Mouse (Mus musculus) gastrocnemius, postnatal 4 days (tissue): ENCODE measurements around the gene Esr1. TPM values are rescaled to one million over a fixed set of nuclear protein-coding genes. Genes with fewer than 3 reads are reported as not detected.
"Not testable (repeated sequence)": the region's sequence is repeated elsewhere in the genome, so short reads cannot be mapped to it uniquely, and the experiment has no call there.

Experiments used
- DNase-seq, 2 experiments: peaks; one replicate each; pipeline ENCODE4 v3.0.0; 2021 to 2022; ENCODE audit warnings: low spot score in 2 of 2, mixed read lengths in 2 of 2
- total RNA-seq, 2 experiments: library from RNA; stranded (reverse); gene quantifications; 2 replicates each; pipeline ENCODE4 v1.2.3; 2021

Gene Esr1
- total RNA-seq, 2 experiments from 2014 or later: 25.3 to 32.6 TPM

- not testable (repeated sequence) for DNase-seq
These were observed 8.0 kb downstream of the Esr1 start for GRCm38 (mm10) chr10:4619426-4619825.

DNA sequence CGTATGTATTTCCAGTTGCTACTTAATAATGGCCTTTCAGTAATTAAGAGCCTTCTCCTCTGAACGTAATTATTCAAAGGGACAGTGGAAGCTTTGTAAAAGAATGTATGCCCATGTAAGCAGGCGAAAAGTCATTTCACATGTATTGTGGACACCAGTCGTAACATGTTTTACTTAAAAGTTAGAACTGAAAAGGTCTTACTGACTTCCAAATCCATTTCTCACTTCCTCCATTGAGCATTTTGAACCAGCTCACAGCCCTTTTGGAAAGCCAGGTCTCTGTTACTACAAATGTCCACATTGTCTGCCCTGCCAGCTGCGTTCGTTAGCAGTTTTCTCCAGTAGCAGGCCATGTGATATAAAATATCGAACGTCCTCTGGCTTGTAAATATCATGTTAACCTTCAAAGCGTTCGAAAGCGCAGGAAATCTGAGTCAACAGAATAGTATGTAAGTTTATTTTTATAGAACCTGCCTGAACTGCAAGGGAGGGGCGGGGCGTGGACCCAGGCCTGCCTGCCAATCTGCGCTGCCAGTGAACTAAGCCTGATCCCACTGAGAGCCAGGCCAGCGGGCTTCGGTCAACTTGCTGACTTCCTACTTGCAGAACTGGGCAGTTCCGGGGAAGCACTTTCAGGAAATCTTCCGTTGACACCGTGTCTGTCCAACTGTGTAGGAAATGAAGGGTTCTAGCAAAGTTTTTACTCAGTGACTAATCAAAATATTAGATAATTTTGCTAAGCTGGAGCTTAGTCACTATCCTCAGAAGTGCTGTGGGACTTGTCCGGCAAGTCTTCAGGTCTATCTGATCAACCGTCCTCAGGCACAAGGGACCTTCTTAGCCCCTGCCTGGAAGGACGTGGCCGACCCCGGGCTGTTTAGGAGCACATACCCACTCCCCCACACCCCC, 9.5 kb downstream of the Esr1 start:
- DNase-seq: peak; percentile 46 to 66

DNA sequence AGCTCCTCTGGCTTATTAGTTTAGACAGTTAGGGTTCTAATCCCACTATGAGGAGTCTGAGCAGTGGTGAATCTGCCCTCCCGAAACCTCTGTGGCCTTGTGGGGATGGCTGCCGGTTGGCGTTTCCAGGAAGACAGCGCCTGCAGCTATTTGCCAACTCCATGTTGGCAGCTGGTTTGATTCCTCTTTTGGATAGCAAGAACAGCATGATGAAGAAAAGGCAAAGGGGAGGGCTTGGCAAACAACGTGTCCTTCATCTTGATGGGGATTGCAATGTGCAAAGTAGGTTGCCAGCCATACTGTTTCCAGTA, 10.1 kb downstream of the Esr1 start:
- DNase-seq: no peak

DNA sequence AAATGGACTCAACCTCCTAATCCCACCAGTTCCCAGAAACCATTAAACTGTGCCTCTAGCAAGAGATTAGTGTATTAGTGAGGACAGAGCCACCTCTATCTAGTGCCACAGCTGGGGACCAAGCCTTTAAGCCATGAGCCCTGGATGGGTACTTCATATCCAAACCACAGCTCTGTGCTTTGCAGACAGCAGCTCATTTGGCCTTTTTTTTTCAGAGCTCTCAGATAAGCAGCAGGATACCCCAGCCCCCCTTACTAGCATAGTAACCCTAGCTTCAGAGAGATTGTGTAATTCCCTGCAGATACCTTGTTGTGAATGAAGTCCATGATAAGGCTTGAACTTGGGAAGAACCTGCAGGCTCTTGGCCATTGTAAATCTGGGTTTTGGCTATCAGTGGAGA, 11.9 kb downstream of the Esr1 start:
- DNase-seq: no peak

DNA sequence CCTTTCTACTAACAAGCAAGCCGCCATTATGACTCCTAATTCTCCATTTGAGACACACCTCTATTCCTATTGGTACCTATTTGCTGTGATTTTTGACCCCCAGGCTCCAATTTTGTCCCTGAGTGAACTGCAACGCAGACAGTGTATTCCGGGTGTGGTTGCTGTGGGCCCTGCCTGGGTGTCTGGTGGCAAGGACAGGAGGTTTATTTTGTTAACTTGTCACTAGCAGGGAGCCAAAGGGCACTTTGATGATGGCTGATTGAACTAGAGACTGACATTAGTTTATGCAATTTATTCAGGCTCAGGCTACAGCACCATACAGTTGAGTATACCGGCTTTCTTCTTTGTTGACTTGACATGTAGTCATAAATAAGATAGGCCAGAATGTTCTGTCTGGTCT, 13.2 kb downstream of the Esr1 start:
- DNase-seq: no peak

DNA sequence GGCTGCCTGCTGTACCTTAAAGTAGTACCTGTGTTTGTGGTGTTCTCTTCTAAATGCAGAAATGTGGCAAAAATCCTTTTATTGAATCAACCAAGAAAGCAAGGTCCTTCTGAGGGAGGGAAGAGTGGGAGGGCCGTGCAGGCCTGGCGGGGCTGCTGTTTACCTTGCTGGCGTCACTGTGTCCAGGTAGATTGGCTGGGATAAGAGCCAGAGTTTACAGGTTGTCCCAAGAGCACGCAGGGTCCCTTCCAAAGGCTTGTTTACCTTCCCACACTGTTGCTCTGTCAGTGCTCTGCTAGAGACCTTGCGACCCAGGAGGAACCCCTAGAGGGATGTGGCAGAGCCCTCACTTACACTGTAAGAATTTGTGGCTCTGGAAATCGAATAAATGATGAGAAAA, 13.9 kb downstream of the Esr1 start:
- DNase-seq: no peak

GRCm38 (mm10) chr10:4626432-4626831, 15.0 kb downstream of the Esr1 start:
- DNase-seq: no peak

GRCm38 (mm10) chr10:4626996-4627395, 15.6 kb downstream of the Esr1 start:
- DNase-seq: no peak

GRCm38 (mm10) chr10:4627415-4627814, 16.0 kb downstream of the Esr1 start:
- DNase-seq: no peak

GRCm38 (mm10) chr10:4629314-4629713, 17.9 kb downstream of the Esr1 start:
- no peak for DNase-seq

DNA sequence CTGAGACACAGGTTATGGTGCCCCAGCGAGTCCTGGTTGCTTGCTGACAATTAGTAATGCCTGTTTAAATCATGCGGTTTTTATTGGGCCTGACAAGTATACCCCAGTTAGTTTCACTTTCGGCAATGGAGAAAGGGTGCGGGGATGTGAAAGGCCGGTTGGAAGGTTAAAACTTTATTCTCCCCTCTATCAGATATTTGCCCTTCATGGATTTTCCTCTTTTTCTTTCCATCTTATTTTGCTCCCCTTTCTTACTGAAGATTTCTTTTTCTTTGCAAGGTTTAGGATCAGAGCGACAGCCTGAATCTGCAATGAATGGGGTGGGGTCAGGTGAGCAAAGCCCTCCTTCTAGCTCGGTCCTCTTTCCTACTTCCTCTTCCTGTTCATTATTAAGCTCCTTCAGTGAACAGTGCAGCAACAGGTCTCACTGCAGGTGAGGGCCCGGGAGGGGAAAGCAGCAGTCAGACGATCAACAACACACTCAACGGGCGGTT, 20.9 kb downstream of the Esr1 start:
- no peak for DNase-seq

GRCm38 (mm10) chr10:4633287-4634030, 22.1 kb downstream of the Esr1 start:
- no peak for DNase-seq

GRCm38 (mm10) chr10:4635740-4636139, 24.3 kb downstream of the Esr1 start:
- no peak for DNase-seq

DNA sequence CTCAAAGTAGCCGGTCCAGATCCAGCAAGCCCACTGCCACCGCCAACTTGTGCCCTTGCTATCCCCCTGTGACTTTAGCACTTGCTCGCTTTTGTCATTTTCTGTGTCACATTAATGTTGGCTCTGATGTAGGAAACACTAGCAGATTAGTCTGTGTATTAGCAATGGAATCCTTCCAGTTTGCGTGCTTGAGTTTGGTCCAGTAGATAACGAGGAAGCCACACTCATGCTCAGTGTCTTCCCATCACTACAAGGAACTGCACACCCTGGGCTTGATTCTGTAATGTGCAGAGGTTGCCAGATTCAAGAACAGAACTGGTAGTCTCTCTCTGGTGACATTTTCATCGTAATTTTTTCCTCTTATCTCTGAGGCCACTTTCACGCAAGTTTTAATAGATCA, 34.7 kb downstream of the Esr1 start:
- DNase-seq: no peak

DNA sequence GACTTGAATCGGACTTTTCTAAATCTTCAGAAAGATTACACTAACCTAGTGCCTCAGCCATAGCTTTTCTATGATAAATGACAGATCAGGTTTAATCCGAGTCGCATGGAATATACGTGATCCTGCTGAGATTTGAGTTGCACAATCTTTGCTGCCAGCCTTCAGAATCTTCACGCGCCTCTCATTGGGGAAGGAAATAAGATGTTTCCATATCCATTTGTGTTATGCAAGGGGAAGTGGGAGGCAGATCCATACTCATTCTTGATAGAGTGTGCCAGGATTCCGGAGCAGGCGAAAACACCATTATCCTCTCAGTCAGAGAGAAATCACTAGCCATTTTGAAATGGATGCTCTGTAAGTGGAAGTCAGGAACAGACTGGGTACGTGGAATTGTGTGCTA, 35.5 kb downstream of the Esr1 start:
- DNase-seq: no peak

GRCm38 (mm10) chr10:4665380-4665779, 54.0 kb downstream of the Esr1 start:
- no peak for DNase-seq

GRCm38 (mm10) chr10:4667006-4667405, 55.6 kb downstream of the Esr1 start:
- no peak for DNase-seq

GRCm38 (mm10) chr10:4670053-4670452, 58.7 kb downstream of the Esr1 start:
- no peak for DNase-seq

- DNase-seq: no peak
These were observed 60.5 kb downstream of the Esr1 start for GRCm38 (mm10) chr10:4671876-4672275.

GRCm38 (mm10) chr10:4673311-4673816, 62.0 kb downstream of the Esr1 start:
- no peak for DNase-seq

GRCm38 (mm10) chr10:4674983-4675592, 63.7 kb downstream of the Esr1 start:
- DNase-seq: peak in 1 of 2 experiments; percentile 37

- no peak for DNase-seq
These were observed 71.7 kb downstream of the Esr1 start for GRCm38 (mm10) chr10:4683106-4683505.
